Mouse (Mus musculus) heart, embryonic 16.5 days (tissue): Measurements from ENCODE around the gene Ncapd2. TPM values are rescaled to one million over a fixed set of nuclear protein-coding genes. Genes with fewer than 3 reads are reported as not detected.
A peak's percentile ranks its signal among the peaks of the same experiment; 100 is the strongest.

Experiments
- ATAC-seq: fragments of 200-750 bp; cut with Nextera tagmentation; replicated peaks from 2 replicates; pipeline ENCODE4 v1.8.0; 2017; ENCODE audit warnings: moderate number of reproducible peaks; ENCODE audit not compliant: insufficient read depth, low FRiP score; ENCODE audit errors: extremely low read depth
- H3K27ac ChIP-seq: fragments of 300-500 bp; sonication (generic); 2 replicates; pipeline ENCODE4 v1.5.1; 2014; ENCODE audit warnings: mild to moderate bottlenecking, low read length, control low read depth, moderate library complexity
- H3K27me3 ChIP-seq: fragments of 300-500 bp; sonication (generic); 2 replicates; pipeline ENCODE4 v1.6.1; 2014; ENCODE audit warnings: low read length, mixed read lengths; ENCODE audit not compliant: control insufficient read depth, insufficient read depth
- H3K36me3 ChIP-seq: fragments of 300-500 bp; sonication (generic); 2 replicates; pipeline ENCODE4 v1.6.1; 2014; ENCODE audit not compliant: control insufficient read depth, insufficient read depth
- H3K4me1 ChIP-seq: fragments of 300-500 bp; sonication (generic); 2 replicates; pipeline ENCODE4 v1.6.1; 2014; ENCODE audit warnings: low read length, mixed read lengths; ENCODE audit not compliant: control insufficient read depth, insufficient read depth
- H3K4me2 ChIP-seq: fragments of 300-500 bp; sonication (generic); 2 replicates; pipeline ENCODE4 v1.6.1; 2014; ENCODE audit warnings: low read depth, mild to moderate bottlenecking, control low read depth, low read length
- H3K4me3 ChIP-seq: fragments of 300-500 bp; sonication (generic); 2 replicates; pipeline ENCODE4 v1.5.1; 2014; ENCODE audit warnings: mild to moderate bottlenecking, control low read depth, low read length
- H3K9ac ChIP-seq: fragments of 300-500 bp; sonication (generic); 2 replicates; pipeline ENCODE4 v1.6.1; 2014; ENCODE audit warnings: low read length, control low read depth
- H3K9me3 ChIP-seq: fragments of 300-500 bp; sonication (generic); replicated peaks from 2 replicates; pipeline ENCODE4 v1.6.1; 2016; ENCODE audit warnings: low read length; ENCODE audit not compliant: control insufficient read depth
- WGBS: fragments of 180-500 bp; shearing (Covaris S2); extraction: QIAGEN DNeasy Blood & Tissue Kit; methylation state at CpG from one replicate; pipeline ENCODE4 v1.1.7; 2014; 5-methylcytosine and 5-hydroxymethylcytosine counted together
- polyA plus RNA-seq: library from polyadenylated mRNA; unstranded; fragments of >200 nt; fragmentation: Nextera tagmentation; extraction: Ambion mirVana; gene quantifications from 2 replicates; pipeline ENCODE4 v1.2.1, GENCODE M21; 2015

The Ncapd2 gene
- polyA plus RNA-seq, 1 experiment from 2014 or later, result 99.3 TPM

- ATAC-seq, result no peak
- H3K4me1 ChIP-seq, result peaks cover 23% of the 10 kb centered on the region
- peaks cover 51% of the 10 kb centered on the region for H3K36me3 ChIP-seq
- H3K4me3 ChIP-seq, result no peak overlapping the region
- H3K27ac ChIP-seq, result no peak overlapping the region
- H3K9ac ChIP-seq, result no peak overlapping the region
- 86% methylated on average over 8 of the region's 8 CpGs for WGBS
- H3K9me3 ChIP-seq, result no peaks in the 10 kb centered on the region
- H3K4me2 ChIP-seq, result no peak overlapping the region
- H3K27me3 ChIP-seq, result no peaks in the 10 kb centered on the region
Observed at GRCm38 (mm10) chr6:125142436-125142835, 49.1 kb downstream of the Ncapd2 start.

DNA sequence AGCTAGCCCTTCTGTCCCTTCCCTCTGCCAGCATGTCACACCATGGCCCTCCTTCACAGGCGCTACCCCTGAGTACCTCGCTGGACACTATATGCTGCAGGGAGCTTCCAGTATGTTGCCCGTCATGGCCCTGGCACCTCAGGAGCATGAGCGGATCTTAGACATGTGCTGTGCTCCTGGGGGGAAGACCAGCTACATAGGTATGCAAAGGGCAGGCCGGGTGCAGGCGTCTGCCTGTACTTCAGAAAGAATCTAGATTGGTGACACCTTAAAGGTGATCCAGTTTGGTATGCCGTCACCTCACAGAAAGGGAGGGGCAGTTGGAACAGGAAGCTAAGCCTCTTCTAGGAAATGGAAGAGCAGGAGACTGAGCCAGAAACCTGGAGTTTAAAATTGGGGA is 51.8 kb downstream of the Ncapd2 start:
- no peaks in the 10 kb centered on the region for H3K9me3 ChIP-seq
- no peak overlapping the region for H3K4me2 ChIP-seq
- no peaks in the 10 kb centered on the region for H3K27me3 ChIP-seq
- H3K9ac ChIP-seq, result no peak overlapping the region
- no peak overlapping the region for H3K27ac ChIP-seq
- H3K4me1 ChIP-seq, result peaks cover 3% of the 10 kb centered on the region; the same call in 1 of the 2 replicates
- 87% methylated on average over 7 of the region's 7 CpGs for WGBS
- no peak for ATAC-seq
- peaks cover 73% of the 10 kb centered on the region for H3K36me3 ChIP-seq
- no peak overlapping the region for H3K4me3 ChIP-seq

- H3K36me3 ChIP-seq, result peaks cover 74% of the 10 kb centered on the region
- no peaks in the 10 kb centered on the region for H3K4me1 ChIP-seq
- H3K9ac ChIP-seq, result no peak overlapping the region
- no peak overlapping the region for H3K27ac ChIP-seq
- H3K4me2 ChIP-seq, result no peak overlapping the region
- whole genome bisulfite sequencing, result 91% methylated on average over 19 of the region's 19 CpGs
- no peaks in the 10 kb centered on the region for H3K9me3 ChIP-seq
- H3K27me3 ChIP-seq, result no peaks in the 10 kb centered on the region
- no peak for ATAC-seq
- H3K4me3 ChIP-seq, result no peak overlapping the region
Observed at GRCm38 (mm10) chr6:125137002-125137671, 54.4 kb downstream of the Ncapd2 start.

DNA sequence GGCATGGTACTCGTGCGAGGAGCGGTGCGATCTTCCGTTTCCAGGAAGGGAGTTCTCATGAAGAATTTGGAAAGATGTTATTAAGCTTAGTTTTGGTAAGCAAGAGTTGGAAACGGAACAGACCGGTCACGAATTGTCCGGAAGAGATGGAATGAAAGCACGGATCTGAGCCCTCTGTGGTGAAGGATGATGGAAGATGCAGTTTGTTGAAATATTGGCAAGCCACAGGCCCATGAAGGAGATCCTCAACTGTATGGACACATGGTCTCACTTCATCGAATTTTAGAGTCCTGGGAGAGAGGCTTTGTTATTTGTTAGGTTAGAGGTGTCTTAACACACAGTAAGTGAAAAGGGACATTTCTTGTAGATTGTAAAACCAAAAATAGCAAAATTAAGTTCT is 59.0 kb downstream of the Ncapd2 start:
- Histone ChIP-seq H3K27me3 (no peaks in the 10 kb centered on the region), H3K9ac (peak overlapping the region; percentile 94), H3K36me3 (peaks cover 54% of the 10 kb centered on the region), H3K4me1 (peaks cover 4% of the 10 kb centered on the region; the same call in 1 of the 2 replicates), H3K4me2 (peak overlapping the region; percentile 96), H3K27ac (peak overlapping the region; percentile 68; the same call in 1 of the 2 replicates), H3K4me3 (peak overlapping the region; percentile 97), H3K9me3 (no peaks in the 10 kb centered on the region)
- ATAC-seq, result no peak
- 5% methylated on average over 11 of the region's 11 CpGs for WGBS

DNA sequence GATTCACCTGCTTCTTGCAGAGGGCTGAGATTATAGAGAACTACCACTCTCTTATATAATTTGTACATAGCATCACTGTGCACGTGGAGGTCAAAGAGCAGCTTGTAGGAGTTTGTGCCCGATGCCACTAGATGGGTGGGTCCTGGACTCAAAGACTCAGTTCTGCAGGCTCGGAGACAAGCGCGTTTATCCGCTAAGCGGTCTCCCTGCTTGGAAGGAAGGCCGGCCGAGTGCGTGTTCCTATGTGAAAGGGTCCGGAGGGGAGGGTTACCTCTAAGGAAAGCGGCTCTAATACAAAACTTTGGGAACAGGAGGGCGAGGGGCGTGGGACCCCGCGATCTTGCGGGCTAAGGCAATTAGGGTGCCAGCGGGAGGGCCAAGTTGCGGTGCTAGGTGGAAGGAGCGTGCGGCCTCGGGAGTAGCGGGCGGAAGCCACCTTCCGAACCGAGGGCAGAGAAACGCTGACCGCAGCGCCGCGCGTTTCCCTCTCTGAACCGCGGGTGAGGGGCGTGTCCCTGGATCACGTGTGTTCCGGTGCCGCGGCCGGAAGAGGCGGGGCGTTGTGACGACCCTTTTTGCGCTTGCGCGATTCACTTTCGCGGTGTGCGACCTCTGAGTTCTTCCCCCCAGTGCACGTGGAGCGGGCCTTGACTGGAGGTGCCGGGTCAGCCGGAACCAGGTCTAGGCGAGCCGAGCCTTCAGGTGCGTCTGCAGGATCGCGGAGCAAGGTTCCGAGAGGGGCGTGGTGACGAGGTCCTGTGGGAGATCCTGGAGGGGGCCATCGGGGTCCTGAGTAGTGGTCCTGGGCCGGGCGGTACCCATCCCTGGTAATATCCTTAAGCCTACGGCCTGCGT is 60.0 kb downstream of the Ncapd2 start, which contains the start of gene Nop2:
Gene Nop2 (plus strand): TSS at position 608 of the 855 bp plus-strand sequence.
- no peaks in the 10 kb centered on the region for H3K9me3 ChIP-seq
- peaks cover 51% of the 10 kb centered on the region for H3K36me3 ChIP-seq
- H3K4me2 ChIP-seq, result peak within 1 kb of the TSS; percentile 96
- peaks cover 4% of the 10 kb centered on the region; the same call in 1 of the 2 replicates for H3K4me1 ChIP-seq
- H3K27ac ChIP-seq, result peak within 1 kb of the TSS; percentile 91
- peak; percentile 94 for ATAC-seq
- no peaks in the 10 kb centered on the region for H3K27me3 ChIP-seq
- peak within 1 kb of the TSS; percentile 94 for H3K9ac ChIP-seq
- H3K4me3 ChIP-seq, result peak within 1 kb of the TSS; percentile 97
- under 1% methylated on average over 66 of the region's 66 CpGs for WGBS

DNA sequence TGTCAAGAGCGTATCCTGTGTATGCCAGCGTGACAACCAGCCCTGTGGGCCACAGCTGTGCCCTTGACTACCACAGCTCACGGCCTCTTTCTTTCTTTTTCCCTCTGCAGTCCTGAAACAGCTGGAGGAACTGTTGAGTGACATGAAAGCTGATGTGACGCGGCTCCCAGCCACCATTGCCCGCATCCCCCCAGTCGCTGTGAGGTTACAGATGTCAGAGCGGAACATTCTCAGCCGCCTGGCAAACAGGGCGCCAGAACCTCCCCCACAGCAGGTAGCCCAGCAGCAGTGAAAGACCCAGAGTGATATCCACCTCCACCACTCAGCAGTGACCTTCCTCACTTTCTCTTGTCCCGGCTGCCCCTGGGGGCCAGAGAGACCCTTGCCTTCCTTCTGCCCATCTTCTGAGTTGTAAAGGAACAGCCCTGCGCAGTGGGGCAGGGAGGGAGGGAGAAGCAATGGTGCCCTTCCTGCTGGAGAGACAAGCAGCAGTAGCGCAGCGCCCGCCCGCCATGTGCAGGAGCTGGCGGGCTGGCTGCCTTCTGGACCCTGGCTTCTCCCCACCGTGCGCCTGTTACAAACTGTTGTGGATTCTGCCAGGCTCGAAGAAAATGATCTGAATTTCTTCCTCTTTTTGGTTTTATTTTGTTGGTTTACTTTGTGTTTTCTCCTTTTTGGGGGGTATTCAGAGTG is 61.6 kb downstream of the Ncapd2 start:
- WGBS, result 86% methylated on average over 20 of the region's 20 CpGs
- Histone ChIP-seq H3K27ac (no peak overlapping the region), H3K4me2 (no peak overlapping the region), H3K9me3 (no peaks in the 10 kb centered on the region), H3K9ac (no peak overlapping the region), H3K4me1 (peaks cover 4% of the 10 kb centered on the region; the same call in 1 of the 2 replicates), H3K4me3 (no peak overlapping the region), H3K36me3 (peaks cover 48% of the 10 kb centered on the region), H3K27me3 (no peaks in the 10 kb centered on the region)
- ATAC-seq, result no peak

DNA sequence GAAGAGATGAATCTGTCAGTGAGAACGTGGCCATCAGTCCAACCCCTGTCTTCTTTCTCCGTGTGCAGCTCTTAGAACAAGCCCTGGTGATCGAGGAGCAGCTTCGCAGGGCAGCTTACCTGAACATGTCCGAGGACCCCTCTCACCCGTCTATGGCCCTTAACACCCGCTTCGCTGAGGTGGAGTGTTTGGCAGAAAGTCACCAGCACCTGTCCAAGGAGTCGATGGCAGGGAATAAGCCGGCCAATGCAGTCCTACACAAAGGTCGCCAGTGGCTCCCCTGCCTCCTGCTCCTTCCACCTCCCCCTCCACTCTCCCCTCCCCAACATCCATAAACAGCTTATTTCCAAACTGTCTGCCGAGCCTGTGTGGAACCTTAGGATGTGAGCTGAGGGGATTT is 62.8 kb downstream of the Ncapd2 start:
- Histone ChIP-seq H3K9me3 (no peaks in the 10 kb centered on the region), H3K9ac (no peak overlapping the region), H3K4me3 (no peak overlapping the region), H3K27me3 (no peaks in the 10 kb centered on the region), H3K27ac (no peak overlapping the region), H3K36me3 (peaks cover 53% of the 10 kb centered on the region), H3K4me2 (no peak overlapping the region), H3K4me1 (peaks cover 4% of the 10 kb centered on the region; the same call in 1 of the 2 replicates)
- 85% methylated on average over 12 of the region's 12 CpGs for WGBS
- no peak for ATAC-seq

GRCm38 (mm10) chr6:125119387-125119786 is 72.1 kb downstream of the Ncapd2 start:
- 91% methylated on average over 8 of the region's 8 CpGs for WGBS
- Histone ChIP-seq H3K27ac (no peak overlapping the region), H3K36me3 (peaks cover 82% of the 10 kb centered on the region), H3K9me3 (no peaks in the 10 kb centered on the region), H3K9ac (no peak overlapping the region), H3K4me3 (no peak overlapping the region), H3K4me2 (no peak overlapping the region), H3K4me1 (no peaks in the 10 kb centered on the region), H3K27me3 (no peaks in the 10 kb centered on the region)
- no peak for ATAC-seq
